Mouse (Mus musculus) liver, postnatal 0 days (tissue): ENCODE measurements around the gene Rims4. TPM values are rescaled to one million over a fixed set of nuclear protein-coding genes. Genes with fewer than 3 reads are reported as not detected.

Experiments used
- ATAC-seq: fragments of 200-750 bp; cut with Nextera tagmentation; 2 replicates; pipeline ENCODE4 v1.8.0; 2017; ENCODE audit warnings: mild to moderate bottlenecking, moderate library complexity
- DNase-seq: peaks from one replicate; pipeline ENCODE4 v3.0.0-alpha.2; 2016
- H3K27ac ChIP-seq: fragments of 300-500 bp; sonication (generic); 2 replicates; pipeline ENCODE4 v1.5.1; 2014; ENCODE audit warnings: antibody characterized with exemption, moderate library complexity, mild to moderate bottlenecking, low read depth
- H3K27me3 ChIP-seq: fragments of 300-500 bp; sonication (generic); 2 replicates; pipeline ENCODE4 v1.6.1; 2014; ENCODE audit warnings: low read length, control low read depth, mixed read lengths; ENCODE audit not compliant: insufficient read depth
- H3K36me3 ChIP-seq: fragments of 300-500 bp; sonication (generic); replicated peaks from 2 replicates; pipeline ENCODE4 v1.6.1; 2014; ENCODE audit warnings: mild to moderate bottlenecking, control low read depth, low read length, moderate library complexity, mixed read lengths; ENCODE audit not compliant: insufficient read depth
- H3K4me1 ChIP-seq: fragments of 300-500 bp; sonication (generic); 2 replicates; pipeline ENCODE4 v1.6.1; 2014; ENCODE audit warnings: antibody characterized with exemption, mild to moderate bottlenecking, control low read depth; ENCODE audit not compliant: insufficient read depth
- H3K4me2 ChIP-seq: fragments of 300-500 bp; sonication (generic); 2 replicates; pipeline ENCODE4 v1.6.1; 2014; ENCODE audit warnings: low read depth, mild to moderate bottlenecking, low read length, moderate library complexity, mixed read lengths
- H3K4me3 ChIP-seq: fragments of 300-500 bp; sonication (generic); 2 replicates; pipeline ENCODE4 v1.5.1; 2014; ENCODE audit warnings: low read depth, low read length
- H3K9ac ChIP-seq: fragments of 300-500 bp; sonication (generic); replicated peaks from 2 replicates; pipeline ENCODE4 v1.6.1; 2014; ENCODE audit warnings: mild to moderate bottlenecking, moderate library complexity
- H3K9me3 ChIP-seq: fragments of 300-500 bp; sonication (generic); 2 replicates; pipeline ENCODE4 v1.6.1; 2016; ENCODE audit warnings: mild to moderate bottlenecking, control low read depth, low read length, mixed read lengths
- CTCF ChIP-seq: sonication (generic); IDR thresholded peaks from 2 replicates; pipeline ENCODE4 v1.5.1; 2016; ENCODE audit warnings: antibody characterized with exemption, low read depth
- EP300 ChIP-seq: IDR thresholded peaks from 2 replicates; pipeline ENCODE4 v1.6.1; 2016; ENCODE audit warnings: antibody characterized with exemption, low read depth, mild to moderate bottlenecking
- WGBS: fragments of 180-500 bp; shearing (Covaris S2); extraction: QIAGEN DNeasy Blood & Tissue Kit; methylation state at CpG from one replicate; pipeline ENCODE4 v1.1.7; 2014; ENCODE audit not compliant: insufficient replicate concordance; 5-methylcytosine and 5-hydroxymethylcytosine counted together
- polyA plus RNA-seq: library from polyadenylated mRNA; unstranded; fragments of >200 nt; fragmentation: Nextera tagmentation; extraction: Ambion mirVana; gene quantifications from 2 replicates; pipeline ENCODE4 v1.2.1, GENCODE M21; 2015

The Rims4 gene
- polyA plus RNA-seq, 1 experiment from 2014 or later, result 1.1 TPM

- no peaks in the 10 kb centered on the region; the same call in 1 of the 2 replicates for H3K4me1 ChIP-seq
- H3K9me3 ChIP-seq, result no peaks in the 10 kb centered on the region
- DNase-seq (no peak), ATAC-seq (no peak)
- TF ChIP-seq EP300 (no peak), CTCF (no peak)
- H3K9ac ChIP-seq, result no peak overlapping the region
- no peaks in the 10 kb centered on the region for H3K36me3 ChIP-seq
- WGBS, result 52% methylated on average over 3 of the region's 3 CpGs
- H3K27me3 ChIP-seq, result peaks cover 11% of the 10 kb centered on the region
- H3K4me2 ChIP-seq, result no peak overlapping the region
- no peak overlapping the region for H3K4me3 ChIP-seq
- no peak overlapping the region for H3K27ac ChIP-seq
Observed at GRCm38 (mm10) chr2:163924531-163924930, 6.0 kb upstream of the Rims4 start.

- no peak overlapping the region for H3K9ac ChIP-seq
- no peak overlapping the region for H3K4me2 ChIP-seq
- DNase-seq, result no peak
- H3K27ac ChIP-seq, result no peak overlapping the region
- no peaks in the 10 kb centered on the region for H3K36me3 ChIP-seq
- no peak for ATAC-seq
- H3K9me3 ChIP-seq, result no peaks in the 10 kb centered on the region
- H3K27me3 ChIP-seq, result peaks cover 20% of the 10 kb centered on the region
- WGBS, result 65% methylated on average over 9 of the region's 9 CpGs
- no peak for TF ChIP-seq EP300
- TF ChIP-seq CTCF, result 0 out of 2 replicates have a peak, but pooled peaks have one; percentile 2
- no peak overlapping the region for H3K4me3 ChIP-seq
- no peaks in the 10 kb centered on the region for H3K4me1 ChIP-seq
Observed at GRCm38 (mm10) chr2:163923113-163923512, 4.6 kb upstream of the Rims4 start.

DNA sequence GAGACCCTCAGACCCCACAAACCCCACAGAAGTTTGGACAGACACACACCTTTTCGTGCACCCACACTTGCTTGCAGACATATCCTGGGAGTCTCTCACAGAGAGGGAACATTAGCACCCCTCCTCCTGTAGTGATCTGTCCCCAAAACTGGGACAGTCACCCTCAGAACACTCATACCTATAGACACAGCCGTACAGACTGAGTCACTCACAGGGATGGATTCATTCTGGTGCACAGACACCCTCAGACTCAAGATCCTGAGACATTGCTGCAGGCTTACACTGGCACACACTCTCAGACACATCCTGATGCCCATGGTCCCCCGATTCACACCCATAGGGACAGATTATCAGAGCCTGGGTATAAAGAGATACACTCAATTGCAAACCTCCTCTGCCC, 1.1 kb upstream of the Rims4 start:
- no peak overlapping the region for H3K27ac ChIP-seq
- H3K9me3 ChIP-seq, result no peaks in the 10 kb centered on the region
- H3K9ac ChIP-seq, result no peak overlapping the region
- peaks cover 28% of the 10 kb centered on the region for H3K27me3 ChIP-seq
- H3K4me1 ChIP-seq, result no peaks in the 10 kb centered on the region
- DNase-seq (no peak), ATAC-seq (no peak)
- H3K4me3 ChIP-seq, result no peak overlapping the region
- no peak overlapping the region for H3K4me2 ChIP-seq
- no peaks in the 10 kb centered on the region for H3K36me3 ChIP-seq
- 64% methylated on average over 3 of the region's 3 CpGs for WGBS
- TF ChIP-seq EP300 (no peak), CTCF (no peak)

- ATAC-seq (no peak), DNase-seq (no peak)
- no peaks in the 10 kb centered on the region for H3K4me1 ChIP-seq
- peaks cover 31% of the 10 kb centered on the region for H3K27me3 ChIP-seq
- no peak overlapping the region for H3K27ac ChIP-seq
- H3K36me3 ChIP-seq, result no peaks in the 10 kb centered on the region
- H3K4me3 ChIP-seq, result no peak overlapping the region
- WGBS, result 75% methylated on average over 7 of the region's 7 CpGs
- TF ChIP-seq EP300 (no peak), CTCF (no peak)
- H3K4me2 ChIP-seq, result no peak overlapping the region
- H3K9ac ChIP-seq, result no peak overlapping the region
- H3K9me3 ChIP-seq, result no peaks in the 10 kb centered on the region
Observed at GRCm38 (mm10) chr2:163916703-163917102, 1.8 kb downstream of the Rims4 start.

GRCm38 (mm10) chr2:163915294-163915791, 3.1 kb downstream of the Rims4 start:
- Histone ChIP-seq H3K9me3 (no peaks in the 10 kb centered on the region), H3K36me3 (no peaks in the 10 kb centered on the region), H3K9ac (no peak overlapping the region), H3K4me1 (no peaks in the 10 kb centered on the region), H3K4me3 (no peak overlapping the region), H3K27ac (no peak overlapping the region), H3K4me2 (no peak overlapping the region), H3K27me3 (peaks cover 29% of the 10 kb centered on the region)
- no peak for ATAC-seq
- TF ChIP-seq CTCF, result no peak
- no peak for TF ChIP-seq EP300
- WGBS, result 56% methylated on average over 9 of the region's 9 CpGs
- no peak for DNase-seq

GRCm38 (mm10) chr2:163914107-163914506, 4.4 kb downstream of the Rims4 start:
- no peak overlapping the region for H3K4me3 ChIP-seq
- no peaks in the 10 kb centered on the region for H3K4me1 ChIP-seq
- 9% methylated on average over 10 of the region's 10 CpGs for WGBS
- ATAC-seq (no peak), DNase-seq (no peak)
- no peak for TF ChIP-seq EP300
- no peak for TF ChIP-seq CTCF
- H3K36me3 ChIP-seq, result no peaks in the 10 kb centered on the region
- H3K9me3 ChIP-seq, result no peaks in the 10 kb centered on the region
- H3K27me3 ChIP-seq, result peaks cover 17% of the 10 kb centered on the region
- H3K9ac ChIP-seq, result no peak overlapping the region
- H3K4me2 ChIP-seq, result no peak overlapping the region
- no peak overlapping the region for H3K27ac ChIP-seq

- Histone ChIP-seq H3K9ac (no peak overlapping the region), H3K4me1 (no peaks in the 10 kb centered on the region), H3K9me3 (no peaks in the 10 kb centered on the region), H3K27ac (no peak overlapping the region), H3K4me3 (no peak overlapping the region), H3K36me3 (no peaks in the 10 kb centered on the region), H3K4me2 (no peak overlapping the region), H3K27me3 (peaks cover 15% of the 10 kb centered on the region)
- ATAC-seq (no peak), DNase-seq (no peak)
- WGBS, result 31% methylated on average over 7 of the region's 7 CpGs
- no peak for TF ChIP-seq EP300
- no peak for TF ChIP-seq CTCF
Observed at GRCm38 (mm10) chr2:163913704-163914103, 4.8 kb downstream of the Rims4 start.
